Mouse (Mus musculus): ENCODE measurements at regions not wholly inside any gene's neighbourhood (a gene's known extent, or its start where the extent isn't known, plus 50 kb on each side); places are given as distances from the start of the nearest gene placed in this dataset.

- no peaks in the 10 kb centered on the region for H3K36me3 ChIP-seq
- 48% methylated on average over 4 of the region's 4 CpGs for WGBS
- ATAC-seq (ENCODE audit: low FRiP score, low read depth): no peak
- H3K4me1 ChIP-seq: no peaks in the 10 kb centered on the region
- H3K27ac ChIP-seq (replicated peaks): no peak overlapping the region
- no peaks in the 10 kb centered on the region for H3K9me3 ChIP-seq
- no peak overlapping the region for H3K4me3 ChIP-seq
- no peak overlapping the region for H3K9ac ChIP-seq (replicated peaks)
- H3K4me2 ChIP-seq (replicated peaks): no peak overlapping the region
- no peaks in the 10 kb centered on the region; the same call in 1 of the 2 replicates for H3K27me3 ChIP-seq
Measured at GRCm38 (mm10) chr8:49282401-49282800, 438.6 kb upstream of the Tenm3 start.

- no peaks in the 10 kb centered on the region; the same call in 1 of the 2 replicates for H3K27me3 ChIP-seq
- no peak overlapping the region for H3K4me3 ChIP-seq
- no peaks in the 10 kb centered on the region for H3K4me1 ChIP-seq
- no peak overlapping the region for H3K4me2 ChIP-seq (replicated peaks)
- H3K27ac ChIP-seq (replicated peaks): no peak overlapping the region
- no peak overlapping the region for H3K9ac ChIP-seq (replicated peaks)
- ATAC-seq (ENCODE audit: low FRiP score, low read depth): no peak
- WGBS: 50% methylated on average over 5 of the region's 5 CpGs
- H3K36me3 ChIP-seq: no peaks in the 10 kb centered on the region
- no peaks in the 10 kb centered on the region for H3K9me3 ChIP-seq
Measured at GRCm38 (mm10) chr8:49281254-49281653, 437.5 kb upstream of the Tenm3 start.

- no peak overlapping the region for H3K4me3 ChIP-seq
- WGBS: 85% methylated on average over 4 of the region's 4 CpGs
- H3K27ac ChIP-seq (replicated peaks): no peak overlapping the region
- no peaks in the 10 kb centered on the region for H3K4me1 ChIP-seq
- H3K36me3 ChIP-seq: no peaks in the 10 kb centered on the region
- no peak overlapping the region for H3K4me2 ChIP-seq (replicated peaks)
- no peak for ATAC-seq (ENCODE audit: low FRiP score, low read depth)
- no peak overlapping the region for H3K9ac ChIP-seq (replicated peaks)
- H3K9me3 ChIP-seq: no peaks in the 10 kb centered on the region
- H3K27me3 ChIP-seq: peaks cover 12% of the 10 kb centered on the region; the same call in 1 of the 2 replicates
Measured at GRCm38 (mm10) chr8:49274031-49274430, 430.3 kb upstream of the Tenm3 start.

GRCm38 (mm10) chr8:49273109-49273508 is 429.4 kb upstream of the Tenm3 start:
- H3K4me3 ChIP-seq: no peak overlapping the region
- H3K27ac ChIP-seq (replicated peaks): no peak overlapping the region
- H3K27me3 ChIP-seq: 0 out of 2 replicates have a peak, but pooled peaks cover 14% of the 10 kb centered on the region
- H3K9ac ChIP-seq (replicated peaks): no peak overlapping the region
- H3K4me1 ChIP-seq: no peaks in the 10 kb centered on the region
- no peak overlapping the region for H3K4me2 ChIP-seq (replicated peaks)
- H3K36me3 ChIP-seq: no peaks in the 10 kb centered on the region
- no peak for ATAC-seq (ENCODE audit: low FRiP score, low read depth)
- WGBS: 93% methylated on average over 1 of the region's 1 CpGs
- no peaks in the 10 kb centered on the region for H3K9me3 ChIP-seq

GRCm38 (mm10) chr8:49263416-49263815 is 419.7 kb upstream of the Tenm3 start:
- peak overlapping the region; percentile 30 for H3K27ac ChIP-seq (replicated peaks)
- H3K27me3 ChIP-seq: peaks cover 10% of the 10 kb centered on the region; the same call in 1 of the 2 replicates
- no peaks in the 10 kb centered on the region for H3K36me3 ChIP-seq
- no peak overlapping the region for H3K9ac ChIP-seq (replicated peaks)
- ATAC-seq (ENCODE audit: low FRiP score, low read depth): peak; percentile 20; the same call in 1 of the 2 replicates
- H3K9me3 ChIP-seq: no peaks in the 10 kb centered on the region
- H3K4me3 ChIP-seq: no peak overlapping the region
- 30% methylated on average over 6 of the region's 6 CpGs for WGBS
- 0 out of 2 replicates have a peak overlapping the region, but pooled peaks have one; percentile 7 for H3K4me2 ChIP-seq (replicated peaks)
- peaks cover 19% of the 10 kb centered on the region for H3K4me1 ChIP-seq

- Histone ChIP-seq H3K4me3 (no peak overlapping the region), H3K36me3 (no peaks in the 10 kb centered on the region), H3K9ac (replicated peaks) (no peak overlapping the region), H3K4me1 (peaks cover 19% of the 10 kb centered on the region), H3K27ac (replicated peaks) (peak overlapping the region; percentile 30), H3K9me3 (no peaks in the 10 kb centered on the region), H3K4me2 (replicated peaks) (0 out of 2 replicates have a peak overlapping the region, but pooled peaks have one; percentile 7), H3K27me3 (peaks cover 8% of the 10 kb centered on the region; the same call in 1 of the 2 replicates)
- 10% methylated on average over 3 of the region's 3 CpGs for WGBS
- peak; percentile 84 for ATAC-seq (ENCODE audit: low FRiP score, low read depth)
Measured at GRCm38 (mm10) chr8:49262797-49263196, 419.0 kb upstream of the Tenm3 start.

GRCm38 (mm10) chr8:49255954-49256353 is 412.2 kb upstream of the Tenm3 start:
- no peaks in the 10 kb centered on the region for H3K36me3 ChIP-seq
- H3K27ac ChIP-seq (replicated peaks): no peak overlapping the region
- H3K9me3 ChIP-seq: no peaks in the 10 kb centered on the region
- H3K27me3 ChIP-seq: 0 out of 2 replicates have a peak, but pooled peaks cover 4% of the 10 kb centered on the region
- peaks cover under 1% of the 10 kb centered on the region; the same call in 1 of the 2 replicates for H3K4me1 ChIP-seq
- ATAC-seq (ENCODE audit: low FRiP score, low read depth): no peak
- 84% methylated on average over 2 of the region's 2 CpGs for WGBS
- no peak overlapping the region for H3K4me3 ChIP-seq
- no peak overlapping the region for H3K4me2 ChIP-seq (replicated peaks)
- H3K9ac ChIP-seq (replicated peaks): no peak overlapping the region

- no peaks in the 10 kb centered on the region for H3K4me1 ChIP-seq
- no peak overlapping the region for H3K9ac ChIP-seq (replicated peaks)
- no peak overlapping the region for H3K27ac ChIP-seq (replicated peaks)
- no peaks in the 10 kb centered on the region for H3K9me3 ChIP-seq
- H3K4me2 ChIP-seq (replicated peaks): no peak overlapping the region
- H3K36me3 ChIP-seq: no peaks in the 10 kb centered on the region
- 40% methylated on average over 3 of the region's 3 CpGs for WGBS
- H3K27me3 ChIP-seq: no peaks in the 10 kb centered on the region
- no peak; the same call in 1 of the 2 replicates for ATAC-seq (ENCODE audit: low FRiP score, low read depth)
- no peak overlapping the region for H3K4me3 ChIP-seq
Measured at GRCm38 (mm10) chr8:49254311-49254828, 410.6 kb upstream of the Tenm3 start.

GRCm38 (mm10) chr8:49243002-49243401 is 399.3 kb upstream of the Tenm3 start:
- no peak overlapping the region for H3K9ac ChIP-seq (replicated peaks)
- no peak overlapping the region for H3K4me3 ChIP-seq
- ATAC-seq (ENCODE audit: low FRiP score, low read depth): no peak
- H3K4me1 ChIP-seq: 0 out of 2 replicates have a peak, but pooled peaks cover 7% of the 10 kb centered on the region
- no peak overlapping the region for H3K27ac ChIP-seq (replicated peaks)
- no peaks in the 10 kb centered on the region for H3K9me3 ChIP-seq
- no peaks in the 10 kb centered on the region for H3K27me3 ChIP-seq
- no peak overlapping the region for H3K4me2 ChIP-seq (replicated peaks)
- no peaks in the 10 kb centered on the region for H3K36me3 ChIP-seq
- WGBS: 51% methylated on average over 5 of the region's 5 CpGs

- Histone ChIP-seq H3K36me3 (no peaks in the 10 kb centered on the region), H3K4me1 (0 out of 2 replicates have a peak, but pooled peaks cover 3% of the 10 kb centered on the region), H3K9me3 (no peaks in the 10 kb centered on the region), H3K9ac (replicated peaks) (no peak overlapping the region), H3K4me3 (no peak overlapping the region), H3K27ac (replicated peaks) (0 out of 2 replicates have a peak overlapping the region, but pooled peaks have one; percentile 27), H3K27me3 (no peaks in the 10 kb centered on the region), H3K4me2 (replicated peaks) (no peak overlapping the region)
- ATAC-seq (ENCODE audit: low FRiP score, low read depth): 0 out of 2 replicates have a peak, but pooled peaks have one; percentile 16
- 64% methylated on average over 4 of the region's 4 CpGs for WGBS
Measured at GRCm38 (mm10) chr8:49236822-49237071, 393.0 kb upstream of the Tenm3 start.

GRCm38 (mm10) chr8:49236021-49236821 is 392.5 kb upstream of the Tenm3 start:
- Histone ChIP-seq H3K4me3 (no peak overlapping the region), H3K4me1 (0 out of 2 replicates have a peak, but pooled peaks cover 3% of the 10 kb centered on the region), H3K9ac (replicated peaks) (no peak overlapping the region), H3K36me3 (no peaks in the 10 kb centered on the region), H3K9me3 (no peaks in the 10 kb centered on the region), H3K4me2 (replicated peaks) (no peak overlapping the region), H3K27ac (replicated peaks) (0 out of 2 replicates have a peak overlapping the region, but pooled peaks have one; percentile 27), H3K27me3 (no peaks in the 10 kb centered on the region)
- no peak for ATAC-seq (ENCODE audit: low FRiP score, low read depth)
- WGBS: 75% methylated on average over 7 of the region's 7 CpGs

GRCm38 (mm10) chr8:49223841-49224420 is 380.2 kb upstream of the Tenm3 start:
- 76% methylated on average over 18 of the region's 18 CpGs for WGBS
- ATAC-seq (ENCODE audit: low FRiP score, low read depth): no peak
- no peaks in the 10 kb centered on the region for H3K9me3 ChIP-seq

More at GRCm38 (mm10) chr8:49223841-49224420, 380.2 kb upstream of the Tenm3 start:
- no peak overlapping the region for H3K27ac ChIP-seq (replicated peaks)
- no peak overlapping the region for H3K9ac ChIP-seq (replicated peaks)
- H3K4me1 ChIP-seq: no peaks in the 10 kb centered on the region
- H3K4me3 ChIP-seq: no peak overlapping the region
- H3K4me2 ChIP-seq (replicated peaks): no peak overlapping the region
- no peaks in the 10 kb centered on the region for H3K36me3 ChIP-seq
- H3K27me3 ChIP-seq: no peaks in the 10 kb centered on the region
